Comparison of ENCODE assay signal across 8 mouse cellular contexts in the genomic region with DNA sequence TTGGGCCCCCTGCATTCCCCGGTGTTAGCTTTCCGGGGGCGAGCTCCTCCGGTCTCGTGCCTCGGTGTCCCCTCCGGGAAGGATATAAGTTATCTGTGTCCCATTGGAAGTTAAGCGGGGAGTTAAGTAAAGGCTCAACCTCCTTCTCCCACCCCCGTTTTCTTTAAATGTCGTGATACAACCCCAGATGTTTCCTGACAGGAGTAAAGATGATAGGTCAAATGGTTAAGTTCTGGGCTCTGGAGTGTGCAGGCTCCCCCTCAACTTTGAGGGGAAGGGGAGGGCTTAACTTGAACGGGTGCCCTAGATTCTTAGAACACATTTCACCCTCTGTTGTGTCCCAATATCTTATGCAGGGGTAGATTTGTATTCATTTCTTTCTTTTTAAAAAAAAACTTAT. TPM values are rescaled to one million over a fixed set of nuclear protein-coding genes. Genes with fewer than 3 reads are reported as not detected.
DNase-seq lines count a peak whose midpoint lies in the region; ATAC-seq and TF ChIP-seq lines count a peak whose summit lies in the region.

No protein-coding gene starts in this region.

- H3K27me3 ChIP-seq in heart, embryonic 15.5 days, result no peaks in the 10 kb centered on the region
- no peaks in the 10 kb centered on the region for H3K27me3 ChIP-seq in forebrain, postnatal 0 days (ENCODE audit: insufficient read depth, low read length)

- H3K36me3 ChIP-seq in heart, embryonic 15.5 days, result peaks cover 43% of the 10 kb centered on the region
- peaks cover 47% of the 10 kb centered on the region for H3K36me3 ChIP-seq in ES-E14 (ENCODE audit: control insufficient read depth, insufficient read depth, low read length, poor library complexity, severe bottlenecking)
- H3K36me3 ChIP-seq in forebrain, postnatal 0 days (ENCODE audit: insufficient read depth), result peaks cover 29% of the 10 kb centered on the region

- no peak for ATAC-seq in heart, embryonic 15.5 days (replicated peaks; ENCODE audit: insufficient number of reproducible peaks, insufficient read depth, low FRiP score, low read depth)
- no peak for ATAC-seq in forebrain, postnatal 0 days
- peak; percentile 1; the same call in 1 of the 2 replicates for ATAC-seq in megakaryocyte-erythroid progenitor cell, adult 5-6 weeks (replicated peaks; ENCODE audit: low FRiP score, low TSS enrichment, poor library complexity, severe bottlenecking)

- peak overlapping the region; percentile 86 for H3K27ac ChIP-seq in heart, embryonic 15.5 days
- peak overlapping the region; percentile 69; the same call in 1 of the 2 replicates for H3K27ac ChIP-seq in ES-E14 (ENCODE audit: insufficient read depth, low read depth, low read length, poor library complexity, severe bottlenecking)
- H3K27ac ChIP-seq in forebrain, postnatal 0 days (ENCODE audit: low read depth, low read length), result no peak overlapping the region

- peak overlapping the region; percentile 90 for H3K4me3 ChIP-seq in heart, embryonic 15.5 days
- peak overlapping the region; percentile 78 to 93 for H3K4me3 ChIP-seq in ES-E14 (ENCODE audit: insufficient read depth in 1 of 2, low read depth in 1 of 2, low read length in 2 of 2, poor library complexity in 1 of 2, severe bottlenecking in 1 of 2)
- peak overlapping the region; percentile 84 for H3K4me3 ChIP-seq in forebrain, postnatal 0 days (ENCODE audit: low read depth, low read length)

- H3K4me2 ChIP-seq in heart, embryonic 15.5 days, result peak overlapping the region; percentile 69
- peak overlapping the region; percentile 88 for H3K4me2 ChIP-seq in forebrain, postnatal 0 days (ENCODE audit: low read depth)

- H3K9ac ChIP-seq in heart, embryonic 15.5 days, result peak overlapping the region; percentile 92
- H3K9ac ChIP-seq in ES-E14 (ENCODE audit: insufficient read depth, low read depth, low read length, poor library complexity, severe bottlenecking), result peak overlapping the region; percentile 97
- H3K9ac ChIP-seq in forebrain, postnatal 0 days, result peak overlapping the region; percentile 87

- H3K9me3 ChIP-seq in heart, embryonic 15.5 days (replicated peaks), result no peaks in the 10 kb centered on the region
- no peaks in the 10 kb centered on the region for H3K9me3 ChIP-seq in ES-E14 (ENCODE audit: control insufficient read depth, insufficient read depth, low read depth, low read length)
- H3K9me3 ChIP-seq in forebrain, postnatal 0 days (ENCODE audit: low read length), result no peaks in the 10 kb centered on the region

- no peak for TF ChIP-seq CTCF in forebrain, postnatal 0 days (IDR thresholded peaks at IDR 0.05; ENCODE audit: low read depth)

- 0% methylated on average over 11 of the region's 11 CpGs for WGBS in heart, embryonic 15.5 days
- under 1% methylated on average over 11 of the region's 11 CpGs for WGBS in forebrain, postnatal 0 days

- no peak for DNase-seq in heart, postnatal 4 days
- DNase-seq in ES-E14 (ENCODE audit: low read depth, low spot score), result no peak
- no peak for DNase-seq in forebrain, postnatal 0 days
- no peak for DNase-seq in urinary bladder, adult 2 months (ENCODE audit: low spot score)
- DNase-seq in layer of hippocampus, adult 18-20 months (ENCODE audit: low spot score in 2 of 2), result no peak
- DNase-seq in left cerebral cortex, adult 8-10 months (ENCODE audit: low spot score in 2 of 2), result no peak

- in situ Hi-C loops in ES-E14 (cut with MboI; ENCODE audit: low sequenced_read_pairs in 2 of 2, unreplicated experiment in 2 of 2), result no loop called here

- peaks cover 33% of the 10 kb centered on the region for H3K4me1 ChIP-seq in heart, embryonic 15.5 days (replicated peaks)
- H3K4me1 ChIP-seq in ES-E14 (ENCODE audit: control insufficient read depth in 2 of 2, insufficient read depth in 2 of 2, low read length in 2 of 2, poor library complexity in 1 of 2), result peaks cover 0 to 12% of the 10 kb centered on the region in 2 experiments; a peak in 1 of 4 replicates
- peaks cover 9% of the 10 kb centered on the region; the same call in 1 of the 2 replicates for H3K4me1 ChIP-seq in forebrain, postnatal 0 days (ENCODE audit: insufficient read depth)

TF ChIP-seq in ES-E14, 5 proteins besides CTCF, POLR2A, EP300 and RAD21:
- TF ChIP-seq ZNF384 (IDR thresholded peaks at IDR 0.05; ENCODE audit: low read depth, low read length), result no peak
- TF ChIP-seq HCFC1 (IDR thresholded peaks at IDR 0.05; ENCODE audit: borderline replicate concordance, insufficient read depth, low read length), result no peak
- no peak for TF ChIP-seq CHD2 (IDR thresholded peaks at IDR 0.05; ENCODE audit: low read depth, low read length)
- TF ChIP-seq ZC3H11A (IDR thresholded peaks at IDR 0.05; ENCODE audit: borderline replicate concordance, low read depth, low read length), result no peak
- no peak for TF ChIP-seq MAFK (IDR thresholded peaks at IDR 0.05; ENCODE audit: insufficient read depth, low read depth, low read length)
TF ChIP-seq in ES-E14: peak in this region for 0.

RNA-seq across cellular contexts. Expression of a gene that starts 0.8 kb away (rescaled TPM):
- 24.2 and 29.8 TPM in 2 replicates for polyA plus RNA-seq in heart, embryonic 15.5 days (2015; fragmentation: Nextera tagmentation; extraction: Ambion mirVana)
- 10 to 100 TPM; 29.8 to 31.4 TPM for total RNA-seq in heart, postnatal 4 days (2021)
- 67.2 and 68.5 TPM in 2 replicates for total RNA-seq in ES-E14 (2012; rRNA removed)
- 30.3 and 37.6 TPM in 2 replicates for total RNA-seq in forebrain, postnatal 0 days (2014; rRNA removed)
- polyA plus RNA-seq in forebrain, postnatal 0 days (2015; fragmentation: Nextera tagmentation; extraction: Ambion mirVana), result 28.9 and 29.3 TPM in 2 replicates
- total RNA-seq in megakaryocyte-erythroid progenitor cell, adult 5-6 weeks (2014; fragmentation: Nextera tagmentation), result 25.8 and 32.3 TPM in 2 replicates
- 35.5 and 41.8 TPM in 2 replicates for total RNA-seq in megakaryocyte-erythroid progenitor cell, adult 5-6 weeks (2017)
- polyA plus RNA-seq in urinary bladder, adult 2 months (2012; rRNA removed), result 27.0 and 28.1 TPM in 2 replicates
- total RNA-seq in layer of hippocampus, adult 18-20 months (2021), result 10 to 100 TPM; 25.5 to 26.9 TPM
- 10 to 100 TPM; 24.8 to 36.1 (median 29.7) TPM for total RNA-seq in left cerebral cortex, adult 8-10 months (2022)

RNA-seq across cellular contexts. Expression of a gene that starts 0.9 kb away (rescaled TPM):
- 76.8 and 82.2 TPM in 2 replicates for polyA plus RNA-seq in heart, embryonic 15.5 days (2015; fragmentation: Nextera tagmentation; extraction: Ambion mirVana)
- total RNA-seq in heart, postnatal 4 days (2021), result 10 to 100 TPM; 38.5 to 44.6 TPM
- 98.6 and 104 TPM in 2 replicates for total RNA-seq in ES-E14 (2012; rRNA removed)
- 4.7 and 9.2 TPM in 2 replicates for total RNA-seq in forebrain, postnatal 0 days (2014; rRNA removed)
- 8.8 and 10.4 TPM in 2 replicates for polyA plus RNA-seq in forebrain, postnatal 0 days (2015; fragmentation: Nextera tagmentation; extraction: Ambion mirVana)
- 42.7 and 47.4 TPM in 2 replicates for total RNA-seq in megakaryocyte-erythroid progenitor cell, adult 5-6 weeks (2014; fragmentation: Nextera tagmentation)
- 43.9 and 73.8 TPM in 2 replicates for total RNA-seq in megakaryocyte-erythroid progenitor cell, adult 5-6 weeks (2017)
- polyA plus RNA-seq in urinary bladder, adult 2 months (2012; rRNA removed), result 3.0 and 3.1 TPM in 2 replicates
- total RNA-seq in layer of hippocampus, adult 18-20 months (2021), result 1 to 10 TPM; 1.4 to 1.7 TPM
- 1 to 10 TPM in 3 of 4 experiments, under 1 TPM in 1; 0.93 to 2.3 (median 1.8) TPM for total RNA-seq in left cerebral cortex, adult 8-10 months (2022)

RNA-seq across cellular contexts. Expression of a gene that starts 22.3 kb away (rescaled TPM):
- polyA plus RNA-seq in heart, embryonic 15.5 days (2015; fragmentation: Nextera tagmentation; extraction: Ambion mirVana), result 0.26 and 0.91 TPM in 2 replicates
- total RNA-seq in heart, postnatal 4 days (2021), result under 1 TPM; 0.27 to 0.29 TPM
- 2.5 and 2.8 TPM in 2 replicates for total RNA-seq in ES-E14 (2012; rRNA removed)
- total RNA-seq in forebrain, postnatal 0 days (2014; rRNA removed), result 0.08 and 0.24 TPM in 2 replicates
- polyA plus RNA-seq in forebrain, postnatal 0 days (2015; fragmentation: Nextera tagmentation; extraction: Ambion mirVana), result 0.12 and 0.13 TPM in 2 replicates
- 0.89 TPM in 1 of 2 replicates, not detected in the other for total RNA-seq in megakaryocyte-erythroid progenitor cell, adult 5-6 weeks (2014; fragmentation: Nextera tagmentation)
- not detected in 2 replicates for total RNA-seq in megakaryocyte-erythroid progenitor cell, adult 5-6 weeks (2017)
- 0.88 and 1.3 TPM in 2 replicates for polyA plus RNA-seq in urinary bladder, adult 2 months (2012; rRNA removed)
- under 1 TPM; 0.18 to 0.22 TPM for total RNA-seq in layer of hippocampus, adult 18-20 months (2021)
- under 1 TPM; 0.19 to 0.46 (median 0.37) TPM for total RNA-seq in left cerebral cortex, adult 8-10 months (2022)

RNA-seq across cellular contexts. Expression of a gene that starts 25.9 kb away (rescaled TPM):
- 15.8 and 18.1 TPM in 2 replicates for polyA plus RNA-seq in heart, embryonic 15.5 days (2015; fragmentation: Nextera tagmentation; extraction: Ambion mirVana)
- total RNA-seq in heart, postnatal 4 days (2021), result 1 to 10 TPM; 7.3 to 8.1 TPM
- 1.6 and 2.0 TPM in 2 replicates for total RNA-seq in ES-E14 (2012; rRNA removed)
- total RNA-seq in forebrain, postnatal 0 days (2014; rRNA removed), result 14.9 and 17.5 TPM in 2 replicates
- 43.5 and 49.3 TPM in 2 replicates for polyA plus RNA-seq in forebrain, postnatal 0 days (2015; fragmentation: Nextera tagmentation; extraction: Ambion mirVana)
- total RNA-seq in megakaryocyte-erythroid progenitor cell, adult 5-6 weeks (2014; fragmentation: Nextera tagmentation), result 13.8 and 14.4 TPM in 2 replicates
- 5.2 and 8.7 TPM in 2 replicates for total RNA-seq in megakaryocyte-erythroid progenitor cell, adult 5-6 weeks (2017)
- 20.6 and 22.6 TPM in 2 replicates for polyA plus RNA-seq in urinary bladder, adult 2 months (2012; rRNA removed)
- total RNA-seq in layer of hippocampus, adult 18-20 months (2021), result 10 to 100 TPM; 22.8 to 23.1 TPM
- total RNA-seq in left cerebral cortex, adult 8-10 months (2022), result 10 to 100 TPM; 14.2 to 17.6 (median 16.2) TPM
